Mouse (Mus musculus) left cerebral cortex, adult 2 months (tissue): ENCODE results near the gene Ldb2. TPM values are rescaled to one million over a fixed set of nuclear protein-coding genes. Genes with fewer than 3 reads are reported as not detected.

Source experiments
- DNase-seq, 2 experiments: peaks; one replicate each; pipeline ENCODE4 v3.0.0; 2021 to 2022; ENCODE audit warnings: low spot score in 2 of 2, mixed read lengths in 1 of 2; ENCODE audit errors: extremely low spot score in 1 of 2
- H3K27ac ChIP-seq: fragments of 200-600 bp; 2 replicates; pipeline ENCODE4 v1.8.1; 2022
- H3K4me3 ChIP-seq: fragments of 200-600 bp; 2 replicates; pipeline ENCODE4 v1.8.1; 2022
- CTCF ChIP-seq: fragments of 200-600 bp; IDR thresholded peaks from 2 replicates; pipeline ENCODE4 v1.8.1; 2022; ENCODE audit warnings: antibody characterized with exemption, mild to moderate bottlenecking, moderate library complexity
- intact Hi-C: fragments of 180-260 bp; cut with DNase I; formaldehyde crosslinking; loops from one replicate; pipeline ENCODE4 v1.15.1; 2025
- total RNA-seq, 2 experiments: library from RNA; stranded (reverse); gene quantifications; 2 replicates each; pipeline ENCODE4 v1.2.3; 2021

The Ldb2 gene
- total RNA-seq, 2 experiments from 2014 or later: 52.5 to 60.4 TPM

GRCm38 (mm10) chr5:44576682-44577349 is 222.7 kb downstream of the Ldb2 start:
- H3K4me3 ChIP-seq: no peak overlapping the region
- no peak overlapping the region for H3K27ac ChIP-seq
- no peak for DNase-seq
- TF ChIP-seq CTCF: no peak
- intact Hi-C loops: no loop called here

- no peak for TF ChIP-seq CTCF
- H3K4me3 ChIP-seq: no peak overlapping the region
- intact Hi-C loops: no loop called here
- DNase-seq: no peak
- no peak overlapping the region for H3K27ac ChIP-seq
These were observed 224.8 kb downstream of the Ldb2 start for GRCm38 (mm10) chr5:44574681-44575080.

- intact Hi-C loops: no loop called here
- H3K27ac ChIP-seq: no peak overlapping the region
- no peak overlapping the region for H3K4me3 ChIP-seq
- DNase-seq: no peak
- no peak for TF ChIP-seq CTCF
These were observed 245.6 kb downstream of the Ldb2 start for GRCm38 (mm10) chr5:44553765-44554352.

- TF ChIP-seq CTCF: no peak
- intact Hi-C loops: no loop called here
- no peak overlapping the region for H3K4me3 ChIP-seq
- H3K27ac ChIP-seq: no peak overlapping the region
- DNase-seq: no peak
These were observed 246.3 kb downstream of the Ldb2 start for GRCm38 (mm10) chr5:44553155-44553554.

GRCm38 (mm10) chr5:44552121-44552520 is 247.4 kb downstream of the Ldb2 start:
- TF ChIP-seq CTCF: no peak
- DNase-seq: no peak
- no peak overlapping the region for H3K4me3 ChIP-seq
- intact Hi-C loops: no loop called here
- H3K27ac ChIP-seq: no peak overlapping the region

GRCm38 (mm10) chr5:44548468-44548867 is 251.0 kb downstream of the Ldb2 start:
- Histone ChIP-seq H3K4me3 (no peak overlapping the region), H3K27ac (no peak overlapping the region)
- intact Hi-C loops: no loop called here
- no peak for TF ChIP-seq CTCF
- no peak for DNase-seq

GRCm38 (mm10) chr5:44543472-44544132 is 255.9 kb downstream of the Ldb2 start:
- TF ChIP-seq CTCF: no peak
- H3K27ac ChIP-seq: no peak overlapping the region
- no peak for DNase-seq
- no peak overlapping the region for H3K4me3 ChIP-seq
- intact Hi-C loops: no loop called here

GRCm38 (mm10) chr5:44541748-44542147 is 257.7 kb downstream of the Ldb2 start:
- intact Hi-C loops: no loop called here
- H3K4me3 ChIP-seq: no peak overlapping the region
- no peak for DNase-seq
- no peak for TF ChIP-seq CTCF
- no peak overlapping the region for H3K27ac ChIP-seq

- no peak for DNase-seq
- H3K4me3 ChIP-seq: no peak overlapping the region
- TF ChIP-seq CTCF: no peak
- H3K27ac ChIP-seq: peak overlapping the region; percentile 22; the same call in 1 of the 2 replicates
- intact Hi-C loops: no loop called here
These were observed 260.8 kb downstream of the Ldb2 start for GRCm38 (mm10) chr5:44538687-44539086.

GRCm38 (mm10) chr5:44538000-44538395 is 261.5 kb downstream of the Ldb2 start:
- DNase-seq: peak; percentile 64 to 72
- no peak for TF ChIP-seq CTCF
- peak overlapping the region; percentile 62 for H3K27ac ChIP-seq
- intact Hi-C loops: no loop called here
- no peak overlapping the region for H3K4me3 ChIP-seq

- no peak for TF ChIP-seq CTCF
- no peak for DNase-seq
- intact Hi-C loops: no loop called here
- H3K27ac ChIP-seq: peak overlapping the region; percentile 62
- no peak overlapping the region for H3K4me3 ChIP-seq
These were observed 262.0 kb downstream of the Ldb2 start for GRCm38 (mm10) chr5:44537316-44537999.

GRCm38 (mm10) chr5:44529466-44529865 is 270.0 kb downstream of the Ldb2 start:
- Histone ChIP-seq H3K4me3 (no peak overlapping the region), H3K27ac (no peak overlapping the region)
- TF ChIP-seq CTCF: no peak
- no peak for DNase-seq
- intact Hi-C loops: no loop called here
